Mouse (Mus musculus) bone marrow, adult 2 months (tissue): ENCODE measurements around the gene Fbxo42.

Experiments
- CTCF ChIP-seq: fragments of 200-500 bp; IDR thresholded peaks from 2 replicates; pipeline ENCODE4 v1.5.1; 2011; ENCODE audit warnings: low read length, control low read depth; ENCODE audit not compliant: control insufficient read depth, insufficient read depth
- POLR2A ChIP-seq: fragments of 200-500 bp; IDR thresholded peaks from 2 replicates; pipeline ENCODE4 v1.6.1; 2011; ENCODE audit warnings: low read depth, mild to moderate bottlenecking, control low read depth, low read length, borderline replicate concordance; ENCODE audit not compliant: control insufficient read depth

DNA sequence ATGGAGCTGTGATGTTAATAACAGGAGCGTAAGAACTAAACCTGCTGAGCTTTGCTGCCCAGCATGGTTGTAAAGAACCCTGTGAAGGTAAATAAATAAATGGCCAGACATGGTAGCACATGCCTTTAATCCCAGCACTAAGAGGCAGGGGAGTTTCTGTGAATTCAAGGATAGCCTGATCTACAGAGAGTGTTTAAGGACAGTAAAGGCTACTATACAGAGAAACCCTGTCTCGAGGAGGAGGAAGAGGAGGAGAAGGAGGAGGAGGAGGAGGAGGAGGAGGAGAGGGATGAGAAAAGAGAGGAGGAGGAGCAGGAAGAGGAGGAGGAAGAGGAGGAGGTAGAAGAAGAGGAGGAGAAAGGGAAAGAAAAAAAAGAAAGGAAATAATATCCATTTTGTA lies 65.6 kb downstream of the Fbxo42 start:
- TF ChIP-seq CTCF: no peak
- no peak for TF ChIP-seq POLR2A
